Mouse (Mus musculus): ENCODE data around the gene Gm37240. TPM values are rescaled to one million over a fixed set of nuclear protein-coding genes. Genes with fewer than 3 reads are reported as not detected.
A peak's percentile ranks its signal among the peaks of the same experiment; 100 is the strongest.

Gene Gm37240
- polyA plus RNA-seq, 1 experiment, result not detected

DNA sequence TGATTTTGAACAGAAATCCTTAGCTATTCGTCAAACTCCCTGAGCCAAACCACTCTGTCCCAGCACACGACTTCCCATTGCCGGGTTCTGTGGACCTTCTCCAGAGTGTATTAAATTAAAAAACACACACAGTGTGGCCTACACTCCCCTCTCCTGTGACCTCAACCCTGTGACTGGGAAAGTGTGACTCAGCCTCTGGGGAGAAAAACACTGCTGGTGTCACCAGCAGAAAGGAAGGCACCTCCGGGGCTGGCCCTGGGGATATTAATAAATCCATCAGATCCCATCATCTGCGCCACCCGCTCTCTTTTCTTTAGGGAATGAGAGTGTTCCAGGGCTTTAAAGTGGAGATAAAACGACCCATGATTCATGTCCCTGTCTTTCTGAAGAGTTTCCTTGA is 823.2 kb downstream of the Gm37240 start:
- 39% methylated on average over 7 of the region's 7 CpGs for WGBS
- Histone ChIP-seq H3K4me3 (ENCODE audit: insufficient read depth, low read depth, low read length) (no peak overlapping the region), H3K4me1 (ENCODE audit: control insufficient read depth, insufficient read depth, low read length) (peaks cover 13% of the 10 kb centered on the region), H3K27ac (ENCODE audit: insufficient read depth, low read depth, low read length) (peak overlapping the region; percentile 52)
- TF ChIP-seq POLR2A (IDR thresholded peaks at IDR 0.05; ENCODE audit: insufficient read depth, low read depth, low read length), result no peak
- TF ChIP-seq CTCF (IDR thresholded peaks at IDR 0.05; ENCODE audit: insufficient read depth, low read depth, low read length), result no peak

DNA sequence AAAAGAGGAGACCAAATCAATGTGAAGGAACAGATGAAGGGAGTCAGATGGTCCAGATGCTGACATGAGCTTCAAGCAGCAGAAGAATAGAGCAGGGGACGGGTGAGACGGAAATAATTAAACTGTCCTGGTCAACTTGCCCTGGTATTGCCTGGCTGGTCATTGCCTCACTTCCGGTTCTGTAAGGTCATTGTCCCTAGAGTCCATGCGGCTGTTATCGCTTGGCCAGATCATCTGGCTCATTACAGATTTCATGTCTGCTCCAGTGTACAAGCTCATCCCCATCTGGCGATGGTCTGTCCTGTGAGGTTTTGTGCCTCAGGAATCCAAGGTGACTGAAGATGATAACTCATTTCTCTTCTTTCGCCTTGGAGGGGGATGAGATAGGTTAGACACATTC is 827.2 kb downstream of the Gm37240 start:
- WGBS, result 94% methylated on average over 7 of the region's 7 CpGs
- Histone ChIP-seq H3K4me1 (ENCODE audit: control insufficient read depth, insufficient read depth, low read length) (peaks cover 11% of the 10 kb centered on the region), H3K27ac (ENCODE audit: insufficient read depth, low read depth, low read length) (no peak overlapping the region), H3K4me3 (ENCODE audit: insufficient read depth, low read depth, low read length) (no peak overlapping the region)
- TF ChIP-seq CTCF (IDR thresholded peaks at IDR 0.05; ENCODE audit: insufficient read depth, low read depth, low read length), result no peak

DNA sequence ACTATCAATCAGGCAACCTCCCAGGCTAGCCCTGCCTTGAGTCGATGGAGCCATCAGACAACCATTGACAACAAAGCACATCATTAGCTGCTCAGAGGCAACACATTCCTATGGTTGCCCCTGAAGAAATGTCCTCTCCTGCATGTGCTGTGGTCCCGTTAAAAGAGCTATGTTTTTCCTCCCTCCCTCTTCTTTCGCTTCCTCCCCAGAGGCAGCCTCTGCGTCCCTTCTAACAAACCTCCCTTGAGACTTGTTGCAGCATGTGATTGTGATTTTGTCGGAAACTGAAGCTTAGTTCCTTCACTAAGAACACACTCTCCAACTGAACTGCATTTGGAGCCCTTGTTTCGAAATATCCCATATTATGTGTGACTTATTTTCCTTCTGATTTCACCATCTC is 830.1 kb downstream of the Gm37240 start:
- H3K27ac ChIP-seq (ENCODE audit: insufficient read depth, low read depth, low read length), result no peak overlapping the region
- TF ChIP-seq CTCF (IDR thresholded peaks at IDR 0.05; ENCODE audit: insufficient read depth, low read depth, low read length) (no peak), POLR2A (IDR thresholded peaks at IDR 0.05; ENCODE audit: insufficient read depth, low read depth, low read length) (no peak)
- WGBS, result 88% methylated on average over 6 of the region's 6 CpGs
- H3K4me1 ChIP-seq (ENCODE audit: control insufficient read depth, insufficient read depth, low read length), result no peaks in the 10 kb centered on the region
- H3K4me3 ChIP-seq (ENCODE audit: insufficient read depth, low read depth, low read length), result no peak overlapping the region

DNA sequence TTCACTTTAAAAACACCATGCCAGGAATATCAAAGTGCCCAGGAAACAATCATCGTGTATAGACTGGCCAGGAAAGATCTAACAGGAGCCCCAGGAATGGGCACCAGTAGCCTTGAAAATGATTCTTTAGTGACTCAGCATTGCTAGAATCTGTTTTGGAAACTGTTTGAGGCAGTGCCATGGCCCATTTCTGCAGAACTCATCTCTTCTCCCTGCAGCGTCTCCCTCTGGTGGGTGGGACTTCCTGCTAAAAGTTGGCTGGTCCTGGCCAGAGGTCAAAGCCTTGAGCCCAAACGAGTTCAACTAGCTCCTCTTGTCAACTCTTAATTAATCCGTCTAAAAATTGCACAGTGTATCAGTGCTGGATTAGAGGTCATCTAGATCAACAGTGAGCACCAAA is 833.8 kb downstream of the Gm37240 start:
- H3K4me1 ChIP-seq (ENCODE audit: control insufficient read depth, insufficient read depth, low read length), result no peaks in the 10 kb centered on the region
- H3K27ac ChIP-seq (ENCODE audit: insufficient read depth, low read depth, low read length), result no peak overlapping the region
- no peak overlapping the region for H3K4me3 ChIP-seq (ENCODE audit: insufficient read depth, low read depth, low read length)
- TF ChIP-seq CTCF (IDR thresholded peaks at IDR 0.05; ENCODE audit: insufficient read depth, low read depth, low read length) (no peak), POLR2A (IDR thresholded peaks at IDR 0.05; ENCODE audit: insufficient read depth, low read depth, low read length) (no peak)
- WGBS, result 68% methylated on average over 4 of the region's 4 CpGs

DNA sequence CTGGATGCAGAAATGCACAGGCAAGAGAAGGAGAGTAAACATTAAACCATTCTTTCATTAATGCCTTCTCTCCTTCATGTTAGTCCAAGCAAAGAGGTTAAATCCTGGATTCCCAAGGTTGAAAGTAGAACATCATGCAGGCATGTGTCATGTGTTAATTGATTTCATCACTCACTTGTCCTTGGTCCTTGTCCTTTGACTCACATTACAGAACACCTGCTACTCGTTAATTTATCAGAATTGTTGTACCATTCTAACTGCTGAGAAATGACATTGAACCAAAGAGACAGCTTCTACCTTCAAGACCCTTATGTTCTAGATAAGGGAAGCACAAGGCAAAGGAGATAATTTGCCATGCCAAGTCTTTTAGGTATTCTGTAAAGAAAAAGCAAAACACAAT is 835.1 kb downstream of the Gm37240 start:
- Histone ChIP-seq H3K4me1 (ENCODE audit: control insufficient read depth, insufficient read depth, low read length) (no peaks in the 10 kb centered on the region), H3K4me3 (ENCODE audit: insufficient read depth, low read depth, low read length) (no peak overlapping the region), H3K27ac (ENCODE audit: insufficient read depth, low read depth, low read length) (no peak overlapping the region)
- 86% methylated on average over 1 of the region's 1 CpGs for WGBS
- TF ChIP-seq POLR2A (IDR thresholded peaks at IDR 0.05; ENCODE audit: insufficient read depth, low read depth, low read length), result no peak
- TF ChIP-seq CTCF (IDR thresholded peaks at IDR 0.05; ENCODE audit: insufficient read depth, low read depth, low read length), result no peak

DNA sequence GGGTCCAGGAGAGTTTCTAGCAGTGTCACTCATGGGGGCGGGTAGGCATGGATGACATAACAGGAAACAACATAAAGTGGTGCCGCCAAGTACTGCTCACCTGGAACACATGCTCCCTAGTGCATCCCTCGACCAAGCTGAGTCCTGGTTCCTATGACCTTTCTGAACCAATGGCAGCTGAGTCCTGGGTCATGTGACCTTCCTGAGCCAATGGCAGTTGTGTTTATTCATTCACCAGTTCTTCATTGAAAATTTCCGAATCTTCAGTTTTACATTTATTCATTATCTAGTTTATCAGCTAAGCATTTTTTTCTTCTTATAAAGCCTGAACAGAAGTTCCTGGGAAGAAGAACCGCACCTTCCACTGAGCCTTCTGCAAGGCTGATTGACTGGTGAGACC is 838.7 kb downstream of the Gm37240 start:
- Histone ChIP-seq H3K4me1 (ENCODE audit: control insufficient read depth, insufficient read depth, low read length) (peaks cover 1% of the 10 kb centered on the region; the same call in 1 of the 2 replicates), H3K4me3 (ENCODE audit: insufficient read depth, low read depth, low read length) (no peak overlapping the region), H3K27ac (ENCODE audit: insufficient read depth, low read depth, low read length) (no peak overlapping the region)
- WGBS, result 97% methylated on average over 5 of the region's 5 CpGs
- no peak for TF ChIP-seq POLR2A (IDR thresholded peaks at IDR 0.05; ENCODE audit: insufficient read depth, low read depth, low read length)

DNA sequence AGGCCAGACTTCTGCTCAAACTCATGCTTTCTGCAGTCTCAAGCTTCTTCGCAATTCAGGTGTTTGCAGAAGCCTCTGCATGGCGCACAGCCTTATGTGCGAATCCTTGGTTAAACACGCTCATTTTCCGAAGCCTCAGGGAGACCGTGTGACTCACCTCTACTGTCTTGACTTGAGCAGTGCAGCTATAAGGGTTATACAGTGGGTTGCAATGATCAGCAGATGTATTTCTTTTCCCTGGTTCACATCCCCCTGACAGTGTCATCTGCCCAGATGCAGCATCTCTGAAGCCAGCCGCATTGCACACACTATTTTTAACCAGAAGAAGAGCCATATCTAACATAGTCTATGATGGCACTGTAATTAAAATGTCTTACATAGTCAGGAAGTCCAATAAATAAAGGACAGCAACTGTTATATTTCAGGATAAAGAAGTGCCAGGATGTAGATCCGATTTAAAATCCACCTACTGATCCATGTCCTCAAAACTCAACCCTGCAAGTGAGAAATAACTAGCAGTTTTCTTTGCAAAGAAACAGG is 843.6 kb downstream of the Gm37240 start:
- TF ChIP-seq CTCF (IDR thresholded peaks at IDR 0.05; ENCODE audit: insufficient read depth, low read depth, low read length) (no peak), POLR2A (IDR thresholded peaks at IDR 0.05; ENCODE audit: insufficient read depth, low read depth, low read length) (no peak)
- WGBS, result 55% methylated on average over 8 of the region's 8 CpGs
- no peak overlapping the region for H3K4me3 ChIP-seq (ENCODE audit: insufficient read depth, low read depth, low read length)
- peaks cover 3% of the 10 kb centered on the region; the same call in 1 of the 2 replicates for H3K4me1 ChIP-seq (ENCODE audit: control insufficient read depth, insufficient read depth, low read length)
- H3K27ac ChIP-seq (ENCODE audit: insufficient read depth, low read depth, low read length), result no peak overlapping the region

DNA sequence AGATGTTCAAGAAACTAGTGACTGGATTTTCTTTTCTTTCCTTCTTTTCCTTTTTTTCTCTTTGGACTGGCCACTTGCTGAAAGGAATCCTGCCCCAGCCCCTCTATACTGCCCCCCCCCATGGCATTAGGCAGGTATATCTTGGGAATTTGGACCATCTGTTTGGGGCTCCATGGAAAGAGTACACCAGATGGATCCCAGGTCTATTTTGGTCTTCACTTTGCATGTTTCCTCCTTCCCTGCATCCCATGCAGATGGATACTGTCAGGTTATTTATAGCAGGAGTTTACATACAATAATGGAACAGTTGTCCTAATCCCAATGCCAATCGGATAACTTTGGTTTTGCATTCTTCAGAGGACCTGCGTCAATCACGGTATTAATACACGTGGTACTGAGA is 845.2 kb downstream of the Gm37240 start:
- no peak overlapping the region for H3K27ac ChIP-seq (ENCODE audit: insufficient read depth, low read depth, low read length)
- H3K4me1 ChIP-seq (ENCODE audit: control insufficient read depth, insufficient read depth, low read length), result peaks cover 3% of the 10 kb centered on the region; the same call in 1 of the 2 replicates
- no peak overlapping the region for H3K4me3 ChIP-seq (ENCODE audit: insufficient read depth, low read depth, low read length)
- TF ChIP-seq CTCF (IDR thresholded peaks at IDR 0.05; ENCODE audit: insufficient read depth, low read depth, low read length) (no peak), POLR2A (IDR thresholded peaks at IDR 0.05; ENCODE audit: insufficient read depth, low read depth, low read length) (no peak)
- WGBS, result 93% methylated on average over 4 of the region's 4 CpGs

DNA sequence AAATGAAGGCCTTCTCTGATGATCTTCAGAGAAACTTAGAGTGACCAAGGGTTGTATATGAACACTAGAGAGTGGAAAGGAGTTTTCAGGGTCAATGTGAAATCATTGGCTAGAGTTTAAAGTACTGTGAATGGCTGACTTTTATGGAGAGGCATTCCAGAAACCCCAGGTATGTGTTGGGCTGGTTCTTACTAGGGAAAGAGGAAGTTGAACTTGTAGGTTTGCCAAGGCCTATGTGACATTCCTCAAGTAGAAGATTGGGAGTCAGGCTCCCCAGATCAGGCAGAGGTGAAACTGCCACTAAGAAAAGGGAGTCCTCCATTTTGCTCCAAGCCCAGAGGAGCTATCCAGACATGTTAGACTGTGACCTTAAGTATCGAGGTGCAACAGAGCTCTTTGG is 858.2 kb downstream of the Gm37240 start:
- Histone ChIP-seq H3K4me3 (ENCODE audit: insufficient read depth, low read depth, low read length) (no peak overlapping the region), H3K27ac (ENCODE audit: insufficient read depth, low read depth, low read length) (no peak overlapping the region), H3K4me1 (ENCODE audit: control insufficient read depth, insufficient read depth, low read length) (peaks cover 15% of the 10 kb centered on the region)
- no peak for TF ChIP-seq CTCF (IDR thresholded peaks at IDR 0.05; ENCODE audit: insufficient read depth, low read depth, low read length)
- TF ChIP-seq POLR2A (IDR thresholded peaks at IDR 0.05; ENCODE audit: insufficient read depth, low read depth, low read length), result no peak
- 96% methylated on average over 1 of the region's 1 CpGs for WGBS

Measured in olfactory bulb, adult 2 months (tissue).